Mouse (Mus musculus): ENCODE measurements around the gene Atp6v0b. TPM values are rescaled to one million over a fixed set of nuclear protein-coding genes. Genes with fewer than 3 reads are reported as not detected.

Gene Atp6v0b
- polyA plus RNA-seq, 1 experiment: 453 TPM

GRCm38 (mm10) chr4:117835531-117836111 is 51.5 kb downstream of the Atp6v0b start:
- DNase-seq (ENCODE audit: low read depth): peak; percentile 56
- TF ChIP-seq CTCF (IDR thresholded peaks at IDR 0.05; ENCODE audit: borderline replicate concordance, extremely low read depth, insufficient read depth, insufficient read length): no peak
- TF ChIP-seq POLR2A (IDR thresholded peaks at IDR 0.05; ENCODE audit: borderline replicate concordance, extremely low read depth, insufficient read depth, insufficient read length, poor library complexity, severe bottlenecking): peak; percentile 23; the same call in 1 of the 2 replicates

DNA sequence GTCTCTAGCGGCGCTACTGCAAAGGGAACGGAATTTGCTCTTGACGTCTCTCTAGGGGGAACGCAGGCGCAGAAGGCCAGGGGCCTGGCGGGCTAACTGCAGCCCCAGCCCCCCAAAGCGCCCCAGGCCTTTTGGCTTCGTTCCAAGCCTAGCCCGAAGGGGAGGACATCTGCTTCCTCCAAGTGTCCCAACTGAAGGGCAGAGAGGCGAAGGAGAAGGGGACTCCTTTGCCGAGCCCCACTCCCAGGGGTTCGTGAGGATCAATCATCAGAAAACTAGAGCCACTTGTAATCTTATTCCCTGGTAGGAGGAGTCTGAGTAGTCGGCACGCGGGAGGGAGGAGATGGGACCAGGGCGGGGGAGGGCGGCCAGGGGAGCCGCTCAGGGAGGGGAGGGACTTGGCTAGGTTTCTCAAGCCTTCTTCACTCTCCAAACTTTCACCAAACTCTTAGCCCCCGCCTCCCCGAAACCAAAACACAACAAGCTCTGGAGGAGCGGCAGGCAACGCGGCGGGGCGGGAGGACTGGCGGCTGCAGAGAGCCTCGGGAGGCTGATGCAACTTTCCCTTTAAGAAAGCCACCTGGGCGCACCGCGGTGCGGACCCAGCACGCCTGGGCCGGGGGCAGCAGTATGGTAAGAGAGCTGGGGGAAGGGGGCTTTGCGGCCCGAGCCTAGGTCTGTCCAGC is 52.1 kb downstream of the Atp6v0b start:
- peak; percentile 90 for DNase-seq (ENCODE audit: low read depth)

GRCm38 (mm10) chr4:117834457-117834844 is 52.7 kb downstream of the Atp6v0b start, which contains the start of gene Slc6a9:
TSS of gene Slc6a9 (plus strand) at chr4:117834506.
- DNase-seq (ENCODE audit: low read depth): no peak
- TF ChIP-seq POLR2A (IDR thresholded peaks at IDR 0.05; ENCODE audit: borderline replicate concordance, extremely low read depth, insufficient read depth, insufficient read length, poor library complexity, severe bottlenecking): no peak
- no peak for TF ChIP-seq CTCF (IDR thresholded peaks at IDR 0.05; ENCODE audit: borderline replicate concordance, extremely low read depth, insufficient read depth, insufficient read length)

More for the DNA sequence above, 52.1 kb downstream of the Atp6v0b start:
- TF ChIP-seq POLR2A (IDR thresholded peaks at IDR 0.05; ENCODE audit: borderline replicate concordance, extremely low read depth, insufficient read depth, insufficient read length, poor library complexity, severe bottlenecking) (no peak), CTCF (IDR thresholded peaks at IDR 0.05; ENCODE audit: borderline replicate concordance, extremely low read depth, insufficient read depth, insufficient read length) (peak; percentile 18; the same call in 1 of the 2 replicates)

Other genes with a start within 250 kb of the Atp6v0b start
- 60.3 and 62.8 TPM in 2 replicates for gene Dmap1, start 205.1 kb downstream of the Atp6v0b start, polyA plus RNA-seq (2012; rRNA removed)
- gene Gm12845, start 162.9 kb downstream of the Atp6v0b start, polyA plus RNA-seq (2012; rRNA removed): not detected in 2 replicates
- gene Klf17, start 121.7 kb downstream of the Atp6v0b start, polyA plus RNA-seq (2012; rRNA removed): 0.03 TPM in 1 of 2 replicates, not detected in the other
- 23.6 and 45.8 TPM in 2 replicates for gene Slc6a9, start 52.8 kb downstream of the Atp6v0b start, polyA plus RNA-seq (2012; rRNA removed)
- gene Ccdc24, start 14.8 kb downstream of the Atp6v0b start, polyA plus RNA-seq (2012; rRNA removed): 21.7 and 23.0 TPM in 2 replicates
- gene B4galt2, start 3.8 kb downstream of the Atp6v0b start, polyA plus RNA-seq (2012; rRNA removed): 156 and 175 TPM in 2 replicates
- 22.7 and 36.5 TPM in 2 replicates for gene Dph2, start 4.7 kb upstream of the Atp6v0b start, polyA plus RNA-seq (2012; rRNA removed)
- 116 and 126 TPM in 2 replicates for gene Ipo13, start 27.7 kb upstream of the Atp6v0b start, polyA plus RNA-seq (2012; rRNA removed)
- 0.40 and 0.59 TPM in 2 replicates for gene Artn, start 42.4 kb upstream of the Atp6v0b start, polyA plus RNA-seq (2012; rRNA removed)
- 30.5 and 36.9 TPM in 2 replicates for gene St3gal3, start 247.6 kb upstream of the Atp6v0b start, polyA plus RNA-seq (2012; rRNA removed)